Mouse (Mus musculus): ENCODE results near the gene Rftn1. TPM values are rescaled to one million over a fixed set of nuclear protein-coding genes. Genes with fewer than 3 reads are reported as not detected.

Rftn1 gene
- total and polyA plus RNA-seq, 3 experiments = 52.5 to 80.6 (median 60.5) TPM

DNA sequence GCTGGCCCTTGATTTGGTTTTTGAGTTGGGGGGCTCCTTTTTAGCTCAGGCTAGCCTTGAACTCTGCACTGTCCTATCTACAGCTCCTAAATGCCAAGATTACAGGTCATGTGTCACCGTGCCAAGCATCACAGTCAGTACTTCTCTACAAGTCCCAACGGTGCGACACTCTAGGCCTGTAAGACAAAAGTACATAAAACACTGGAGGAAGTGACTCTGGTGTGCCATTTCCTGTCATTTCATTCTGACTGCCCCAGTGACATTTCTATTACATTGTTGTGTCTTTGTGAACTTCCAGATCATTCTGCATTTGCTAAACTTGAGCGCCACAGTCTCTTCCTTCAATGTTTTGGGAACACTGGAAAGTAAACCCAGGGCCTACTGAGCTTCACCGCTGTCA is 4.9 kb downstream of the Rftn1 start:
- in situ Hi-C loops (cut with MboI; ENCODE audit: low pct_ligation_motif_present, low pct_unique_long_range_greater_than_20kb, low sequenced_read_pairs) (loop anchor here (10.0 kb wide), 1 partner anchor 101 kb away; no protein-coding TSS in a partner anchor), dilution Hi-C loops (cut with MboI; ENCODE audit: extremely low pct_ligation_motif_present, extremely low pct_unique_long_range_greater_than_20kb, low sequenced_read_pairs) (no loop called here)
- Histone ChIP-seq H3K4me3 (replicated peaks in 1 of 3; ENCODE audit: low read depth in 2 of 3, low read length in 2 of 3, poor library complexity in 1 of 3) (peak overlapping the region; percentile 87 to 94 (median 88)), H3K4me1 (ENCODE audit: control insufficient read depth in 1 of 2, insufficient read depth in 2 of 2) (peaks cover 17 to 53% of the 10 kb centered on the region in 2 experiments), H3K27ac (ENCODE audit: insufficient read depth, low read depth) (peak overlapping the region; percentile 96), H3K79me2 (replicated peaks; ENCODE audit: control insufficient read depth, extremely low read depth, insufficient read depth, poor library complexity, severe bottlenecking) (peaks cover 89% of the 10 kb centered on the region), H3K36me3 (replicated peaks in 1 of 2; ENCODE audit: control insufficient read depth in 1 of 2, insufficient read depth in 1 of 2, low read length in 1 of 2) (peaks cover 31 to 78% of the 10 kb centered on the region in 2 experiments), H3K4me2 (ENCODE audit: insufficient read depth, low read depth, poor library complexity, severe bottlenecking) (peak overlapping the region; percentile 88), H3K27me3 (replicated peaks) (no peaks in the 10 kb centered on the region), H3K9me3 (replicated peaks; ENCODE audit: low read length) (no peaks in the 10 kb centered on the region), H3K9ac (ENCODE audit: insufficient read depth, low read depth) (peak overlapping the region; percentile 91)
- no peak for DNase-seq (ENCODE audit: extremely low read depth)
- no peak for TF ChIP-seq USF1 (IDR thresholded peaks at IDR 0.05; ENCODE audit: low read depth, low read length)
- no peak for TF ChIP-seq ZNF384 (IDR thresholded peaks at IDR 0.05; ENCODE audit: low read depth, low read length)
- TF ChIP-seq SMC3 (IDR thresholded peaks at IDR 0.05; ENCODE audit: low read depth, low read length) = no peak
- no peak for TF ChIP-seq MAX (IDR thresholded peaks at IDR 0.05; ENCODE audit: low read length)
- TF ChIP-seq MEF2A (IDR thresholded peaks at IDR 0.05; ENCODE audit: borderline replicate concordance, low read depth, low read length) = 0 out of 2 replicates have a peak, but pooled peaks have one; percentile 40
- TF ChIP-seq BHLHE40 (IDR thresholded peaks at IDR 0.05; ENCODE audit: low read depth, low read length) = no peak
- no peak for TF ChIP-seq POLR2A (IDR thresholded peaks at IDR 0.05; ENCODE audit: low read depth, low read length)
- no peak for TF ChIP-seq NRF1 (IDR thresholded peaks at IDR 0.05; ENCODE audit: low read depth, low read length)
- no peak for TF ChIP-seq ZC3H11A (IDR thresholded peaks at IDR 0.05; ENCODE audit: low read depth, low read length)
- TF ChIP-seq CHD2 (IDR thresholded peaks at IDR 0.05; ENCODE audit: low read length) = no peak
- 0 out of 2 replicates have a peak, but pooled peaks have one; percentile 14 for TF ChIP-seq KAT2A (IDR thresholded peaks at IDR 0.05; ENCODE audit: insufficient replicate concordance, low read length)
- TF ChIP-seq GABPA (IDR thresholded peaks at IDR 0.05; ENCODE audit: insufficient replicate concordance, low read depth, low read length) = no peak
- no peak for TF ChIP-seq MXI1 (IDR thresholded peaks at IDR 0.05; ENCODE audit: low read depth, low read length)
- no peak for TF ChIP-seq MAFK (IDR thresholded peaks at IDR 0.05; ENCODE audit: insufficient replicate concordance, low read length)
- no peak for TF ChIP-seq PAX5 (IDR thresholded peaks at IDR 0.05; ENCODE audit: low read length)
- no peak for TF ChIP-seq ZKSCAN1 (IDR thresholded peaks at IDR 0.05; ENCODE audit: borderline replicate concordance, low read depth, low read length)
- no peak for TF ChIP-seq E2F4 (IDR thresholded peaks at IDR 0.05; ENCODE audit: insufficient replicate concordance, low read depth, low read length)
- TF ChIP-seq MAZ (IDR thresholded peaks at IDR 0.05; ENCODE audit: low read depth, low read length) = 0 out of 2 replicates have a peak, but pooled peaks have one; percentile 18
- peak; percentile 28; the same call in 1 of the 2 replicates for TF ChIP-seq ELF1 (IDR thresholded peaks at IDR 0.05; ENCODE audit: low read depth, low read length)
- no peak for TF ChIP-seq IRF4 (IDR thresholded peaks at IDR 0.05; ENCODE audit: low read depth, low read length)
- TF ChIP-seq POLR2AphosphoS2 (IDR thresholded peaks at IDR 0.05; ENCODE audit: low read depth, low read length) = no peak
- no peak for TF ChIP-seq NELFE (IDR thresholded peaks at IDR 0.05; ENCODE audit: low read depth, low read length)
- TF ChIP-seq CTCF (conservative IDR thresholded peaks at IDR 0.05 in 1 of 2, IDR thresholded peaks at IDR 0.05 in 1 of 2; ENCODE audit: low read depth in 2 of 2, low read length in 2 of 2) = no peak
- no peak for TF ChIP-seq RCOR1 (conservative IDR thresholded peaks at IDR 0.05; ENCODE audit: low read depth, low read length)
- no peak for TF ChIP-seq USF2 (conservative IDR thresholded peaks at IDR 0.05; ENCODE audit: low read depth, low read length)
- no peak for TF ChIP-seq CHD1 (IDR thresholded peaks at IDR 0.05; ENCODE audit: low read depth, low read length)
- TF ChIP-seq JUN (IDR thresholded peaks at IDR 0.05; ENCODE audit: insufficient read depth, low read depth, low read length) = no peak
- TF ChIP-seq JUND (conservative IDR thresholded peaks at IDR 0.05; ENCODE audit: low read depth, low read length) = no peak
- TF ChIP-seq TBP (conservative IDR thresholded peaks at IDR 0.05; ENCODE audit: low read depth, low read length) = no peak
- TF ChIP-seq HCFC1 (IDR thresholded peaks at IDR 0.05; ENCODE audit: low read depth, low read length) = no peak
- 0 out of 2 replicates have a peak, but pooled peaks have one; percentile 17 for TF ChIP-seq ZMIZ1 (IDR thresholded peaks at IDR 0.05; ENCODE audit: low read depth, low read length)
- peak; percentile 63 for TF ChIP-seq SIN3A (IDR thresholded peaks at IDR 0.05; ENCODE audit: low read length)
- TF ChIP-seq UBTF (IDR thresholded peaks at IDR 0.05; ENCODE audit: low read depth, low read length) = no peak
- TF ChIP-seq MYC (IDR thresholded peaks at IDR 0.05; ENCODE audit: low read depth, low read length) = no peak
- no peak for TF ChIP-seq EP300 (IDR thresholded peaks at IDR 0.05; ENCODE audit: low read length)
- no peak for TF ChIP-seq TCF12 (IDR thresholded peaks at IDR 0.05; ENCODE audit: low read depth, low read length)
- no peak for TF ChIP-seq RAD21 (IDR thresholded peaks at IDR 0.05; ENCODE audit: low read depth, low read length)
- TF ChIP-seq ETS1 (conservative IDR thresholded peaks at IDR 0.05; ENCODE audit: low read depth, low read length) = no peak; the same call in 1 of the 2 replicates
